Mouse (Mus musculus): ENCODE data around the gene Depdc1b. TPM values are rescaled to one million over a fixed set of nuclear protein-coding genes. Genes with fewer than 3 reads are reported as not detected.

The Depdc1b gene
- total and polyA plus RNA-seq, 3 experiments = 21.2 to 25.3 TPM; not detected in 1

DNA sequence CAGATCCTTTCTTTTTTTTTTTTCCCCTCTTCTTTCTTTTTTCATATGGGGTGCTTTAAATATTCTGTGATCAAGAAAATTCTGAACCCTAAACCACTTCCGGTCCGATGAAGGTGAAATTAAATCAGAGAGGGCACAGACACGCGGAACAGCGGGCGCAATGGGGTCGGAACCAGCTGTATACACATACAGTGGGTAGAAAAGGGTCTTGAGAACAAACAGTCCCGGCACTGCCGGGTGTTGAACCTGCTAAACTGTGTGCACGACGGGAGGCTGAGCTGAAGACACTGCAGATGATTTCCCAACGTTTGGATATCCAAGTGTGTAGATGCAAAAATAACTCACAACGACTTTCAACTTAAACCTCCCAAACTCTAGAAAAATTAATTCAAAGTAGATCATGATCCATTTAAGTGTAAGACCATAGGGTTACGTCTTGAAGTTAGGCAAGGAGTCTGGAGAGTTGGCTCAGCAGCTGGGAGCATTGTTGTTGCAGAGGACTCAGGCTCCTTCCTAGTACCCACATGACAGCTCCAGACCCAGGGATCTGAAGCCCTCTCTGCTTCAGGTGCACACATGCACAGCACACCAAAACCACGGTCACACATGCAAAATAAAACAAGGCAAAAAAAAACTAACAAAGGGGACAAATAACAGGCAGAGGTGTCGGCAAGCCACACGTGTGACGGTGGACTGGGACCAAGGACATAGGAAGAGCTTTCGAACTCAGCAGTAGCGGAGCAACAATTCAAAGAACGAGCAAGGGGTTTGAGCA lies 12.5 kb downstream of the Depdc1b start:
- Histone ChIP-seq H3K27me3 (ENCODE audit: control insufficient read depth in 1 of 2, insufficient read depth in 2 of 2, low read length in 2 of 2) (no peaks in the 10 kb centered on the region), H3K79me2 (ENCODE audit: control insufficient read depth, insufficient read depth, low read length, poor library complexity) (peaks cover 3% of the 10 kb centered on the region; the same call in 1 of the 2 replicates), H3K27ac (ENCODE audit: control insufficient read depth, low read depth, low read length) (no peak overlapping the region), H3K4me3 (ENCODE audit: control insufficient read depth in 1 of 2, insufficient read depth in 1 of 2, low read depth in 2 of 2, low read length in 2 of 2) (no peak overlapping the region), H3K9me3 (replicated peaks; ENCODE audit: insufficient read depth, low read length) (no peaks in the 10 kb centered on the region), H3K4me1 (ENCODE audit: control insufficient read depth in 1 of 2, insufficient read depth in 2 of 2, low read length in 2 of 2) (no peaks in the 10 kb centered on the region; a peak in 1 of 4 replicates), H3K36me3 (ENCODE audit: control insufficient read depth in 1 of 2, insufficient read depth in 2 of 2, low read length in 2 of 2) (peaks cover 0 to 4% of the 10 kb centered on the region in 2 experiments; a peak in 2 of 4 replicates), H3K9ac (ENCODE audit: control insufficient read depth, low read depth, low read length, poor library complexity, severe bottlenecking) (no peak overlapping the region)
- TF ChIP-seq NELFE (IDR thresholded peaks at IDR 0.05; ENCODE audit: low read depth, low read length) (no peak), ETS1 (IDR thresholded peaks at IDR 0.05; ENCODE audit: low read depth, low read length) (no peak), MAZ (IDR thresholded peaks at IDR 0.05; ENCODE audit: low read depth, low read length) (no peak), POLR2A (IDR thresholded peaks at IDR 0.05; ENCODE audit: control insufficient read depth in 1 of 2, insufficient read depth in 1 of 2, low read depth in 1 of 2, low read length in 2 of 2, poor library complexity in 1 of 2) (no peak), E2F4 (IDR thresholded peaks at IDR 0.05; ENCODE audit: borderline replicate concordance, low read depth, low read length) (no peak), ZC3H11A (IDR thresholded peaks at IDR 0.05; ENCODE audit: low read depth, low read length) (no peak), POLR2AphosphoS5 (IDR thresholded peaks at IDR 0.05; ENCODE audit: borderline replicate concordance, low read depth, low read length) (no peak), RCOR1 (IDR thresholded peaks at IDR 0.05; ENCODE audit: low read depth, low read length) (no peak), ZMIZ1 (IDR thresholded peaks at IDR 0.05; ENCODE audit: low read depth, low read length) (no peak), KAT2A (conservative IDR thresholded peaks at IDR 0.05; ENCODE audit: low read depth, low read length) (no peak), MAX (IDR thresholded peaks at IDR 0.05; ENCODE audit: low read length) (no peak)
- DNase-seq (ENCODE audit: low read depth, low spot score) = no peak

DNA sequence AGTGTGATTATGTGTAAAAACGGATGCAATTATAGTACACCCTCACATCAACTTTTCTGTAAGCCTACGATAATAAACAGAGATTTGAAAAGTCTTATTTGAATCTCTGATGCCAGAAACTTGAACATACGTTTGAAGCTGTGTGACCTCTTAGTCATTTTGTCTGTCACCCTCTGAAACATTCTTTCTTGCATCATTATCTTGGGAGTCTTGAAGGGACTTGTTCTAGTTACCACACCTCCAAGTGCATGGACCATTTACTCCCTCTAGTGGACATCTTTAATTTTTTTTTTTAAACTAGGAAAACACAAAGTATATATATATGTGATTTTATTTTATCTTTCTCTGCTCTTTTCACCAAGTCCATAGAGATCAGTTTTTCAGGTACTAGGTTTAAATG lies 13.6 kb downstream of the Depdc1b start:
- no peaks in the 10 kb centered on the region for H3K27me3 ChIP-seq (ENCODE audit: control insufficient read depth in 1 of 2, insufficient read depth in 2 of 2, low read length in 2 of 2)
- no peak overlapping the region for H3K9ac ChIP-seq (ENCODE audit: control insufficient read depth, low read depth, low read length, poor library complexity, severe bottlenecking)
- peaks cover 3 to 4% of the 10 kb centered on the region in 2 experiments for H3K36me3 ChIP-seq (ENCODE audit: control insufficient read depth in 1 of 2, insufficient read depth in 2 of 2, low read length in 2 of 2)
- H3K4me3 ChIP-seq (ENCODE audit: control insufficient read depth in 1 of 2, insufficient read depth in 1 of 2, low read depth in 2 of 2, low read length in 2 of 2) = no peak overlapping the region
- peak; percentile 70 for DNase-seq (ENCODE audit: low read depth, low spot score)
- TF ChIP-seq ZNF384 (IDR thresholded peaks at IDR 0.05; ENCODE audit: low read depth, low read length) (peak; percentile 46; the same call in 1 of the 2 replicates), CTCF (IDR thresholded peaks at IDR 0.05 in 2 of 3, conservative IDR thresholded peaks at IDR 0.05 in 1 of 3; ENCODE audit: control insufficient read depth in 1 of 3, insufficient read depth in 1 of 3, low read depth in 2 of 3, low read length in 3 of 3, poor library complexity in 1 of 3, severe bottlenecking in 1 of 3) (peak; percentile 1 to 72 (median 36); a peak in 4 of 6 replicates), RCOR1 (IDR thresholded peaks at IDR 0.05; ENCODE audit: low read depth, low read length) (no peak), SMC3 (IDR thresholded peaks at IDR 0.05; ENCODE audit: low read depth, low read length) (peak; percentile 73), RAD21 (IDR thresholded peaks at IDR 0.05; ENCODE audit: low read depth, low read length) (peak; percentile 89), POLR2AphosphoS2 (IDR thresholded peaks at IDR 0.05; ENCODE audit: low read length) (no peak), ZC3H11A (IDR thresholded peaks at IDR 0.05; ENCODE audit: low read depth, low read length) (peak; percentile 64)
- H3K27ac ChIP-seq (ENCODE audit: control insufficient read depth, low read depth, low read length) = no peak overlapping the region
- H3K4me1 ChIP-seq (ENCODE audit: control insufficient read depth in 1 of 2, insufficient read depth in 2 of 2, low read length in 2 of 2) = peaks cover 2 to 3% of the 10 kb centered on the region in 2 experiments; a peak in 2 of 4 replicates
- H3K79me2 ChIP-seq (ENCODE audit: control insufficient read depth, insufficient read depth, low read length, poor library complexity) = peaks cover 3% of the 10 kb centered on the region; the same call in 1 of the 2 replicates
- H3K9me3 ChIP-seq (replicated peaks; ENCODE audit: insufficient read depth, low read length) = no peaks in the 10 kb centered on the region

Data from MEL (cell line).